Mouse (Mus musculus): ENCODE measurements around the gene Lrrc74a.

Gene Lrrc74a

DNA sequence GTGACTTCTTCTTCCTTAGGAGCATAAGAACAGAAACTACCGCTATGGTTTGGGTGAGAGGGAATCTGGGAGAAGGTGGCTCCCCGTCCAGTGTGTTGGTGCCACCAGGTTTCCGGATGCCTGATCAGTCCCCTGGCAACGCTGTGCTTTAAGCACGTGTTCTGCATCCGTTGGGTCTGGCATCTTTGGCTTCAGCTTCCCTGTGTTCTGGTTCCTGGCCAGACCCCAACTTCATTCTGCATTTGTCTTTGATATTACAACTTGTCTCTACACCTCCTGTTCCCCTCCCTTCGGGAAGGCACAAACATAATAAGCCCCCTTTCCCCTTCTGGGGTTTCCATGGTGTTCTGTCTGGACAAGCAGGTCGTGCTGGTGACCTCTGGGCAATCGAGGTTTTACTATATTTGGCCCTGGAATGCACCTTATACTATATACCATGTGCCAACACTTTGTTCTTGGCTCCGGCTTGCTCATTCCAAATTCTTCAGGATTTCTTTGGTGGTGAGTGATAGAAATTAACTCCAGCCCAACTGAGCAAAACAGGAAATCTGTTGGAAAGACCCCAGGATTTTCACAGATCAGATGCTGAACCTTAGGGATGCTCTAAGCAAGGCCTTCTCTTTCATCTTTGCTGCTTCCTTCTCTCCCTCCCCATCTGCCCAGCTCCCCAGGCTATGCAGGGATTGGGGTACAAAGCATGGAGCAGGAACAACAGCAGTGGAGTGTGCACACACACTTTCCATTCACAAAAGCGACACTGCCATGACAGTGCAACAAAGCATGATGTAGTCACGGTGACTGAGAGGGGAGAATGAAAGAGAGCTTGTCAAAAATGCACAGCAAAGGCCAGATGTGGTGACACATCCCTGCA, 52.2 kb downstream of the Lrrc74a start:
- DNase-seq (ENCODE audit: low spot score), result no peak

DNA sequence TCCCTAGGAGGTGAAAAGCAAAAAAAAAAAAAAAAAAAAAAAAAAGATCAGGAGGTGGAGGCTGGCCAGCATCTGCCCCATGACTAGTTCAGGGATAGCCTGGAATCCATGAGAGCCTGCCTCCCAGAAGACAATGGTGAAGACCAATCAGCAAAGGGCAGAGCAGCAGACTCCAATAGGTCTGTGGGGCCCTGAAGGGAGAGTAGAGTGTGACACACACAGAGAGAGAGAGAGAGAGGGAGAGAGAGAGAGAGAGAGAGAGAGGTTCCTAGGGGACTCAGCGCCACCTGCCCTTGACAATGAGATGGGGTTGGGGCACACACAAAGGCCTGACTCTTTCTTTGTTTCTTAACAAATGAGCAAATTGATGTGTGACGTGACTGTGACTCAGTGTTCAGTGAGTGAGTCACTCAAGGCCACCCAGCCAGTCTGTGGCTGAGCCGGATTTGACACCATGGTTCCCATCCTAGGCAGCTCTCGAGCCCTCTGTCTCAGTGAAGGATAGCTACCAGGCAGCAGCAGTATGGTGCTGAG, 52.9 kb downstream of the Lrrc74a start:
- no peak for DNase-seq (ENCODE audit: low spot score)

DNA sequence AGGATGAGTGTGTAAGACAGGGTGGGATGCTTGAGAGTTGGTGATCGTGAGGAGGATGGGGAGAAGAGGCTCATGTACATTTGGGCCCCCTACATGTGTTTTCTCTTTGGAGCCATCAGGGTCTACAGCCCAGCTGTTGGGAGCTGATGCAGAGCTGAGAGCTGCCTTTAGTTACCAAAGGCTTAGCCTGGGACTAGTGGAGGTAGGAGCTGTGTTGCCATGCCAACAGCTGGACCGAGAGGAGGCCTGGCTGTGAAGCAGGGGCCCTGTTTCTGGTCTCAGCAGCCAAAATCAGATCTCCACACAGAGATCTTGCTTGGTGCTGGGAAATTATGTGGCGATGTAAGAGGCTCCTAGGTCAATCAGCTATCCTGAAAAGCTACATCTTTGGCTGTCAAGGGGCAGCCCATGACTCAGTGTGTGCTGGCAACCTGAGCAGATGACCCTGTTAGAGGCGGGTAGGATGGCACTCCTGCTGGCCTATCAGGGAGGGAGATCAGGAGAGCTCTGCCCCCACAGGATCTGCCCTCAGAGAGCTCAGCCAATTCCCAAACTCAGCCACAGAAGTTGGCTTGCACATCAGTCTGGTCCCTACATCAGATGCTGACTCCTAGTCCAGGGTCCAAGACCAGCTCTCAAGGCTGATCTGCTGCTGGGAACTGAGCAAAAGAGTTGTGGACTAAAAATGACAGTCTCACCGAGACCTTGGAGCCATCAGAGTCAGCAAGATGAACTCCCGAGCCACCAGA, 56.1 kb downstream of the Lrrc74a start:
- no peak for DNase-seq (ENCODE audit: low spot score)

DNA sequence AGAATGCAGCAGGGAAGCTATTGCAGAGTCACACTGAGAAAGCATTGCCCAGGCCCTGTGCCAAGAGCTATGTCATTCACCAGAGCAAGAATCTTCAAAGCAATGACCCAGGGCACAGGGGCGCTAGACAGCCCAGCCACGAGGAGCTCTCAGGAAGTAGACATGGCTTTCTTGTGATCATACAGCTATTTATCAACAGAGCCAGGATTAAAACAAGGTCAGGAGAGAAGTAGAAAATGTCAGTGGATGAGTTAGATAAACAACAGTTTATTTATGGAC, 56.6 kb downstream of the Lrrc74a start:
- DNase-seq (ENCODE audit: low spot score), result peak; percentile 31

DNA sequence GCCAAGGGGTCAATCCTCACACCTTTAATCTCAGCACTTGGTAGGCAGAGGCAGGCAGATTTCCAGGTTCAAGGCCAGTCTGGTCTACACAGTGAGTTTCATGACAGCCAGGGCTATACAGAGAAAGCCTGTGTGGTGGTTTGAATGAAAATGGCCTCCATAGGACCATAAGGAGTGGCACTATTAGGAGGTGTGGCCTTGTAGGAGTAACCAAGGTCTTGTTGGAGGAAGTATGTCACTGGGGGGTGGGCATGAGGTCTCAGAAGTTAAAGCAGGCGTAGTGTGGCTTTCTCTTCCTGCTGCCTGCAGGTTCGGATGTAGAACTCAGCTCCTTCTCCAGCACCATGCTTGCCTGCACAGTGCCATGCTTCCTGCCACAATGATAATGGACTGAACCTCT, 57.8 kb downstream of the Lrrc74a start:
- DNase-seq (ENCODE audit: low spot score), result no peak

DNA sequence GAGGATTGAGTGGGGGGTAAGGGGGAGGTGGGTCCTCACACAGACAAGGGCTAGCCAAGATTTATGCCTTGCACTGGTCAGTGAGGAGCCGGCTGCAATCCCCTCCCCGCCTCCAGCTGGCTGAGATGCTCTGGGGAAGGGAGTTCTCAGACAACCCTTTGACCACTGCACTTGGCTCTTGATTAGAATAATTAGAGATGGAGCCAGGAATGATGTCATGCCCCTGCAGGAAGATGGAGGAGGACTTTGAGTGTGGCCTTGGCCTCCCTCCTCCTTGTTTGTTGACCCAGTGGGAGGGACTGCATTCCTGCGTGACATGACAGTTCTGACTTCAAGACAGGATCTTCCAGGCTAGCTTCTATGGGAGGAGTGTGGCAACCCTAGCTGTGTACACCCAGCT, 59.7 kb downstream of the Lrrc74a start:
- peak; percentile 79 for DNase-seq (ENCODE audit: low spot score)

DNA sequence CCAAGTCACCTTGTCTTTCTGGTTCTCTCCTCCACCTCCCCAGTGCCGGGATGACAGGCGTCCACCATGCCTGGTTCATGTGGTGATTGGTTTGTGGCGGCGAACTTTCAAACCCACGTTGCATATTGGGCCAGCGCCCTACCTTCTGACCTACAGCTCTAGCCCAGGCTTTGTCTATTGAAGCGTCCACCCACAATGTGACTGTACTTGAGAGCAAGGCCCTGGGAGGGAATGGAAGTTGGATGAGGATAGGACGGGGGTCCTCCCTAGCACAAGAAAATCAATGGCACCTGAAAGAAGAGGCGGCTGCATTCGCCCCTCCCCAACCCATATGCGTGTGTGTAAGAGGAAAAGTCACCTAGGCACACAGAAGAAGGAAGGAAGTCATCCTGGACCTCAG, 60.2 kb downstream of the Lrrc74a start:
- no peak for DNase-seq (ENCODE audit: low spot score)

DNA sequence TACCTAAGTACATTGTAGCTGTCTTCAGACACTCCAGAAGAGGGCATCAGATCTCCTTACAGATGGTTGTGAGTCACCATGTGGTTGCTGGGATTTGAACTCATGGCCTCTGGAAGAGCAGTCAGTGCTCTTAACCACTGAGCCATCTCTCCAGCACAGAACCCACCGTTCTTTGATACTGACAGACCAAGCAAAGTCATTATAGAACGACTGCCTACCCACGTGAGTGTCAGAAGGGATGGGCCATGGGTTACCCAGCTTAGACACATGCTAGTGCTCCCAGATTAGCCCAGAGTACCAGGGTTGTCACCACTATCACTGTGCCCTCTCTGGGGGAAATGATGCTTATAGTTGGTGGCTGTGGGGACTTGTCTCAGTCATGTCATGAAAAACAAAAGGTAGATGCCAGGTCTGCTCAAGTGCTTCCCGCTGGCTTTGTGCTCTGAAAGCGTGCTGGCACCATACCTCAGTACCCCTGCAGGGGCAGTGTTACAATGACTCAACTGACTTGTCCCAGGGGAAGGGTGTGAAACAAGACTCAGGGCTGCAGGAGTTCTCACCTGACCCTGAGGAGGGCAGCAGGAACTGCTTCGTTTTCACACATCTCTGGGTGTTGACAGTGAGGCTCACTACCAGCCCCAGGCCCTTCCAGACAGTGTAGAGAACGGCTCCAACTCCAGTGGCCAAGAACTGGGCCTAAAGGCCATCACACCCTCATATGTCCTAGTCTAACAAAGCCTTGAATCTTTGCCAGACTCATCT, 61.1 kb downstream of the Lrrc74a start:
- DNase-seq (ENCODE audit: low spot score), result peak; percentile 52

DNA sequence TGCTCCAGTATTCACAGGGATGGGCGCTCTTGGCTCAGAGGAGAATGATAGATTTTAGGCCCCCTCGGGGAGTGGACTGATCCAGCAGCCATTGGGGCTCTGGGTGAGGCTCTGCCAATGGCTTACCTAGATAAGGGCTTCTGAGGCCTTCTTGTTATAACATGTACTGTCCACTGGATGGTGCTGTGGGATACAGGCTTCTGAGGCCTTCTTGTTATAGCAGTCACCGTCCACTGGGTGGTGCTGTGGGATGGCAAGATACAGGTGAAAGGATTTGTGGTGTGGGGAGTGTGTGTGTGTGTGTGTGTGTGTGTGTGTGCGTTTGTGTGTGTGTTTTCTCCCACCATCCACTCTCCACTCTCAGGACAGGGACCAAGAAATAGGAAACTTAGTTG, 61.7 kb downstream of the Lrrc74a start:
- DNase-seq (ENCODE audit: low spot score), result peak; percentile 80

DNA sequence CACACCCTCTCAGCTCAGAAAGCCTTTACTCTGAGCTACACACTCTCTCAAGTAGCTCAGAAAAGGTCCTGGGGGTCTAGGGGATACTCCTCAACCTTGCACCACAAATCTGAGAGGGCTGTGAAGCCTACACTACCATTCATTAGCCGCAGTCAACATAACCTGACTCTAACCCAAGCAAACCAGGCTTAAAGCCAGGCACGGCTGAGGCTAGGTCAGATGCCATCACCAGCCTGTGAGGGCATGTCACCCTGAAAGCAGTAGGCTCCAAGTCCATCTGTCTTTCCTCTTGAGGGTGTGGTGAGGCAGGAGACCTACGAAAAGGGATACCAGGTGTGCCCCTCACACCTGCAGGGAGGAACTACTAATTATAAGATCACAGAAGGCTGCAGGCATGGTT, 62.2 kb downstream of the Lrrc74a start:
- no peak for DNase-seq (ENCODE audit: low spot score)

DNA sequence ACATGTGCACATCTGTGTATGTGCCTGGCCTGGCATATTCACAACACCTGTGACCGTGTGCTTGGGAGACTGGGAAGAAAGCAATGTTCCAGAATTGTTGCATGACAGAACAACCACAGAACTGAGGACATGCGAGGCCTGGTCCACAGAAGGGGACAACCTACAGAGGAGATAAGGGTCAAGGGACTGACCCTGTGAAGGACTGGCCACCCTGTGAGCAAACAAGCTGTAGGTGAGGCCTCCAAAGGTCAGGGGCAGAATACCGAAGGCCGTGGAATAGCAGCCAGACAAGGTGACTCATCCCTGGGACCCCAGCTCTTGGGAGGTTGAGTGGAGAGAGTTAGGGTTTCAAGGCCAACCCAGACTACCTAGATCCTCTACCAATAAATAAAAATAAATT, 63.6 kb downstream of the Lrrc74a start:
- no peak for DNase-seq (ENCODE audit: low spot score)

DNA sequence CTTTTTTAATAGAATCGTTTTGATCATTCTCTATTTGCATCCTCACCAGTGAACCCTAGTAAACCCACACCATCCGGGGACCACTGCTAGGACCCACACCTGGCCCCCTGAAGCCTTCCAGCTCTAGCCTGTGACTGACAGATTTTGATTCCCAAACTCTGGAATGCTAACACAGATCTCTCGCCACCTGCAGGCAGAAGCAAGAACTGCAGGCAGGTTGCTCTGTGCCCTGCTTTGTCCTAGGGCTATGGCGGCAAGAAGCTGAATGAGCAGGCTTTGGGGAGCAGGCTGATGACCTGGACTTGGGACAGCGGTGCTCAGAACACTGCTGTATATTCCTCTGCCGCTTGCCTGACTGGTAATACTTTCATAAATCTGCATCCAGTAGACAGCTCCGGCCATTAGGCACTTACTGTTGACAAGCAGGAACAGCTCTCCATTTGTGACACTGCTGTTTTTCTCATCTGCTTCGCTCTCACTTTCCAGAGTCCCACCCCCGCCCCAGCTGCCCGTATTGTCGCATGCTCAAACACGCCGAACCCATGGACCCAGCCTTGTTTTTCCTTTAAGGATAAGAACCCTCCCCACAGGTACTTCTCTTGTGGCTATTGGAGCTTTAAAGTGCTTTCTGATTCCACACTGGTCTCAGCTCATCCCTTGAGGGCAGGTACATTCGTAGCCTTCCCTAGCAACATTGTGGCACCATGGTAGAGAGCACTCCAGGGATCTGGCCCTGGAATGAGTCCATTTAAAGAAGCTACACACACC, 64.8 kb downstream of the Lrrc74a start:
- peak; percentile 70 for DNase-seq (ENCODE audit: low spot score)

DNA sequence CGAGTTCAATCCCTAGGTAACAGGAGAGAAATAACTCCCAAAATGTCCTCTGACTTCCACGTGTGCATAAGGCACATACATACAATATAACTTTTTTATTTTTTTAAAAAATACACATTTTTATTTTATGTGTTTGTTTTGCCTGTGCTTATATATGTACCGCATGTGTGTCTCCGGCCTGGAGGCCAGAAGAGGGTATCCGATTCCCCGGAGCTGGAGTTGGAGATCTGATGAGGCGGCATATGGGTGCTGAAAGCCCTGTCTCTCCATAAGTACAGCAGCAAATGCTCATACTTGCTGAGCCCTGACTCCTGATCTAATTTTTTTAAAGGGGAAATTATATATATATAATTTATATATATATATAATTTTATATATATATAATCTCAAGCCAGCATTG, 65.6 kb downstream of the Lrrc74a start:
- DNase-seq (ENCODE audit: low spot score), result no peak

DNA sequence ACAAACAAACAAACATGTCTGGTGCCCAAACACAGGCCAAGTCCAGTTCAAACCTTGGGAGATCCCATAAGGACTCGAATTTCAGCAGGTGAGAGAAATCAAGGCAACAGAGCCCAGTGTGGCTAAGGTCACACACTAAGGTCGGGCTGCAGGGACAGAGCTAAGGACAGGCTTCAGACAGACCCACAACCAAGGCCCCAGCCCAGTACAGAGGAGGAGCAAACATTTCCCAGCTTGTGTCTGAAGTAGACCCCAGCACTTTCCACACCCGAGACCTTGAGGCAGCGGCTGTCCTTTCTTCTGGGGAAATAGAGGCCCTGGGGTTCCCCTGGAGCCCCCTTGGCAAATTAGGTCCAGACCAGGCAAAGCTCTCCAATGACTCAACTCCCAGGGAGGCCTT, 66.2 kb downstream of the Lrrc74a start:
- DNase-seq (ENCODE audit: low spot score), result no peak

DNA sequence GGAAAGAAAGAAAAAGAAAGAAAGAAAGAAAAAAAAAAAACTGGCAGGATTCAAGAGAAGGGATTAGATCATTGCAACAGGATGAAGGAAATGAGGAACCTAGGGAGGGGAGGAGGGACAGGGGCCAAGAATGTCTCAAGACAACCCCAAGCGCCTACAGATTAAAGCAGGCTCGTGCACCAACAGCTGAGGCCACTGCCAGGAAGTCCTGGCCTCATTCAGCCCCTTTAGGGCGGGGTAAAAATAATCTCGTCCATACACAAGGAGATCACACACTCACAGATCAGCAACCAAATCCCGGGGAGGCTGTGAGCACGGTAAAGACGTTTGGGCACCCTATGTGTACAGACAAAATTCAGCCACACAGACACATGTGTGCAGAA, 66.6 kb downstream of the Lrrc74a start:
- peak; percentile 81 for DNase-seq (ENCODE audit: low spot score)

DNA sequence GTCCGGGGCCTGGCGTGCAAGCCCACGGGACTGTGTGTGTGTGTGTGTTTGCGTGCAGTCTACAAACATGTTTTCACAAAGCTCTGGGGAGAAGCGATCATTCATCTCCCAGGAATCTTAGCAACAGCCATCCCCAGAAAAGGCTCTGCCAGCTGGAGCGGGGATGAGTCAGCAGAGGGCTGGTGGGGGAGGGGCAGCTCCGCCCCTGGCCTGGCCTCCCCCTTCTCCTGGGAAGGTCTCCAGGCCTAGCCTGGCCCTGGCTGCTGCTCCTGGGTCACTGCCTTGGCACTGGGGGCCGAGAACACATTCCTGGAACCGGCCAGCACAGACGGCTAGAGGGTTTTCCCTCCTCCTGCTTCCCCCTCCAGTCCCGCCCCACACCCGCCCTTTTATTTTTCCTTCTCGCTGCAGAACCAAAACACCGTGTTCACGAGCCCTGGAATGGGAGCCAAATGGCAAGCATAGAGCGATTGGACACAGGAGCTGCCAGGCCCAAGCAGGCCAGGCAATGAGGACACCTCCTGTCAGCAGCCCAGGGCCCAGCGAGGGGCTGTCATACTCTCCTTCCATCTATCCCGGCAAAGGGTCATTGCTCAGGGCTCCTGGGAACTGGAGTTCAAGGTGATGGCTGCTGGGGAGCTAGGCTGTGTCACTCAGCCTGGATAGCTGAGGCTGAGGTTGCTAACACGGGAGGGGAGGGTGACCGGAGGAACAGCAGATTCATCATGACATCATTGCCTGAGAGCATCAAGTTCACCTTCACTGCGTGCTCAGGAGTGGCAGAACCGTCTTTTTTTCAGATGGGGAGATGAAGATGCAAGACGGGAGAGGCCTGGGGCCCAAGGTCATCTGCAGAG, 67.2 kb downstream of the Lrrc74a start:
- DNase-seq (ENCODE audit: low spot score), result peak; percentile 92

DNA sequence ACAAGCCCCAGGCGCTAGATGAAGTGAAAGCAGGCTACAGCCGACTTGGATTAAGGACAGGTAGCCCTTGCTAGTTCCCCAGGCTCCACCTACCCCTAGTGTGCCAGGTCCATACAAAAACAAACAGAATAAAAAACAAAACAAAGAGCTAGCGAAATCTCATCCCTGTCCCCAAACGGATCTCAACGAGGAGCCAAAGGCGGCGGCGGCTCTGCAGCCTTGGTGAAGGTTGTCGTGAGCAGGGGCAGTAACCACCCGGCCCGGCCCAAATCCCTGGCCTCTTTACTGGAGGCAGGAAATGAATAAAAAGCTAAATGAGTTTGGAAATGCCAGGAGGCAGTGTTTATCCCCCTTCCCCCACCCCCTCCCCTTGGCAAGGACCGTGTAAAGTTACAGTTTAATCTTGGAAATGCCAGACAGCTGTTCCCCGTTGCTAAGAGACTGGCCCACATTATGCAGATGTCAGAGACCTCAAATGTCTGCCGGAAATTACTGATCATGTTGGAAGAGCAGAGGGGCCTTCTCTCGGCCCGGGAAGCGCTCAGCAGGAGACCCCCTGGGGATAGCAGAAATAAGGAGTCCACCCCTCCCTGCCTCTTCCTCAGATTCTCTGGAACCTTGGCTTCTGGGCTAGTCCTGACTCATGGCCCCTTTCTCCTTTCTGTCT, 68.0 kb downstream of the Lrrc74a start:
- DNase-seq (ENCODE audit: low spot score), result no peak

DNA sequence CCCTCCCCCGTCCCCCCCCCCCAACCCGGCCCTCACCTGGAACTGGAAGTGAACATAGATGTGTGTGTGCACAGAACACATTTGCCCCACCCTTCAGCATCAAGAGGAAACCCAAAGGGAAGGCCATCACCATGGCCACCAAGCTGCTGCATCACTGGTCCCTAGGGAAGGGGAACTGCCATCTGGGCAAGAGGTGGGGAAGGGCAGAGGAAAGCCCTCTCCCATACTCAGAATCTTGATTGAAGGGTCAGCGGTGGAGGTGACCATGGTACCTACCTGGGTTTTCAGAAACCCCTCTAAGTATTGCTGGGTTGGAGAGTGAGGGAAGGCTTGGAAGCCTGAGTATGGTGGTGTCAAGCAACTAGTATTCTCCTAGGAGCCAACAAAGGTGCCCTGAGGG, 68.7 kb downstream of the Lrrc74a start:
- no peak for DNase-seq (ENCODE audit: low spot score)

DNA sequence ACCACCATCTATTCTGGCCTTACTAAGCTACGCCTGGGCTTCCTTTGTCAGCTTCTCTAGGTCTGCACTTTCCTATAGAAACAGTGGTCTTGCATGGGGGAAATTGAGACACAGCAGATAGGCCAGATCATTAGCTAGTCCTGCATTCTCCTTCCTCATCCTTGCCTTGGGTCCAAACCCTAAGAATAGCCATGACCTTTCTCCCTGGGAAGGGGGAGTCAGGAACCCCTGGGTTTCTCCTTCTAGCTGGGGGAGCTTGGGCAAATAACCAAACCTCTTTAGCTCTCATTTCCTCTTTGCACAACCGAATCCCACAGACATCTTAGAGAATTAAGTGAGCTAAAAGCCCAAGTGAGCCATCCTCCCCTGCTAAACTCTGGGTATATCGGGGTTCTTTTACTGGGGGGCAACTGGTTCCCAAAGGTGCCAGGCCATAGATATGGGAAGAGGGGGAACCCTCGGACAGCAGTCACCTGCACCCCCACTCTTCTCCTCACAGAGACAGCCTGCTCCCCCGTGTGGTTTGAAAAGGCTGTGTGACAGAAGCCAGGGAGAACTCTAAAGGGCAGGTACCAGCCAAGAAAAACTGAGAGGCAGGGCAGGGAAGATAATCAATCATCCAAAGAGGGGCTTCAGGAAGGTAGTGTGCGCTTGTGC, 69.6 kb downstream of the Lrrc74a start:
- DNase-seq (ENCODE audit: low spot score), result no peak

DNA sequence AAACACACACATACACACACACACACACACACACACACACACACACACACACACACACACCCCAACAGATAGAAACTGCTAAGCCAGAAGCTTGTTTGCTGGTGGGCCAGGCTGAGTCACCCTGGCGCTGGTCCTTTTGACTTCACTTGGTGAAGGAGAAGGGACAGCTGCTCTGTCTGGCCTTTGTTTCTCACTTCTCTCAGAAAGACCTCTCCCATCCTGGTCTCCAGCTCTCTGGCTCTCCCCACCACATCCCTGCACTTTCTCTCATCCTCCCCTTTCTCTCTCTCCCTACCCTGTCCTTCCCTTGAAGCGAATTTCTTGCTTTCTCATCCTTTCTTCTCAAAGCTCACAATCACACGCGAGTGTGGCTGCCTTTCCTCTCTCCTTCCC, 70.1 kb downstream of the Lrrc74a start:
- no peak for DNase-seq (ENCODE audit: low spot score)

Measured in testis, postnatal 14 days (tissue).